ENCODE assay signal across 8 mouse cellular contexts in the genomic region with DNA sequence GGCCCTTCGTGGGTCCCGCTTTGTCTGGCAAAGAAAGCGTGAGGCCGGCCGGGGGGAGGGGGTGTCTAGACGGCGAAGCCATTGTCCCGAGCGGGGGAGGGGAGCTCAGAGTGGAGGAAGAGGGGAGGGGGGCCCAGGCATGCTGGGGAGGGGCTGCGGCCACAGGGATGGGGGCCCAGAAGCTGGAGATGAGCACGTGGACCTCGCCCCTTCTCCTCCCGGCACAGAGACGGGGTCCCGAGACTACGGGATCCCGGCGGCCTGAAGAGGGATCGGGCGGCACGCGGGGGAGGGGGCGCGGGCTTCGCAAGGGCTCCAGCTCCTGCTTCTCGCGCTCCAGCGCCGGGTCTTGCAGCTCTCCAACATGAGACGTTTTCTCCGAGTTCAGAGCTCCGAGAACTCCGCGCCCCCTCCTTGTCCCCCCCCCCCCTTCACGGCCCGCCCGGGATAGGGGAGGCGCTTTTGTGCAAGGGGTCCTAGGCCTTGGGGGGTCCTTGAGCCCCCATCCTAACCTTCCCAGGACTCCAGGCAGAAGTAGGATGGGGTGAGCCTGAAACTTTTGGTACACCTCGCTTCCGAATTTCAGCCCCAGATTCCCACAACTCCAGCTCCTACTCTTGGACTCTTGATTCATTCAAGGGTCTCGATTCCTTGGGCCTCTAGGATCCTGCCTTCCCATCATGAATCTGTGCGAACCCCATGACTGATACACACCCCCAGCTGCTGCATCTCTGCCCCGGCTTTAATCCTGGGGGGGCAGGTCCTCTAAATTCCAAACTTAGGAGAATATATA. TPM values are rescaled to one million over a fixed set of nuclear protein-coding genes. Genes with fewer than 3 reads are reported as not detected.
A peak's percentile ranks its signal among the peaks of the same experiment; 100 is the strongest.
DNase-seq lines count a peak whose midpoint lies in the region; ATAC-seq and TF ChIP-seq lines count a peak whose summit lies in the region.

No protein-coding gene starts in this region.

- peak overlapping the region; percentile 68 for H3K4me3 ChIP-seq in heart, embryonic 14.5 days (ENCODE audit: control insufficient read depth in 1 of 2, insufficient read depth in 1 of 2, low read depth in 1 of 2, low read length in 2 of 2)
- H3K4me3 ChIP-seq in limb, embryonic 10.5 days = peak overlapping the region; percentile 84
- H3K4me3 ChIP-seq in midbrain, embryonic 16.5 days (ENCODE audit: low read depth, low read length) = peak overlapping the region; percentile 58

- peak; percentile 27; the same call in 1 of the 2 replicates for TF ChIP-seq POLR2A in brain, embryonic 14.5 days (IDR thresholded peaks at IDR 0.05; ENCODE audit: borderline replicate concordance, extremely low read depth, insufficient read depth, insufficient read length, poor library complexity, severe bottlenecking)

- H3K27ac ChIP-seq in heart, embryonic 14.5 days (replicated peaks in 1 of 2; ENCODE audit: control insufficient read depth in 1 of 2, insufficient read depth in 1 of 2, low read depth in 2 of 2, low read length in 2 of 2) = peak overlapping the region; percentile 19 to 75; a peak in 3 of 4 replicates
- H3K27ac ChIP-seq in limb, embryonic 10.5 days = peak overlapping the region; percentile 96
- peak overlapping the region; percentile 78 for H3K27ac ChIP-seq in midbrain, embryonic 16.5 days (ENCODE audit: low read length)

- H3K36me3 ChIP-seq in heart, embryonic 14.5 days (ENCODE audit: control insufficient read depth, insufficient read depth, low read length) = no peaks in the 10 kb centered on the region
- H3K36me3 ChIP-seq in limb, embryonic 10.5 days = peaks cover 16% of the 10 kb centered on the region
- no peaks in the 10 kb centered on the region for H3K36me3 ChIP-seq in midbrain, embryonic 16.5 days (ENCODE audit: control insufficient read depth, insufficient read depth, low read length)

- peak; percentile 38; the same call in 1 of the 2 replicates for ATAC-seq in heart, embryonic 14.5 days (ENCODE audit: insufficient number of reproducible peaks, insufficient read depth, low FRiP score, low read depth)
- ATAC-seq in midbrain, embryonic 16.5 days = peak; percentile 55

- no peaks in the 10 kb centered on the region for H3K27me3 ChIP-seq in heart, embryonic 14.5 days (ENCODE audit: control insufficient read depth, insufficient read depth, low read length)
- H3K27me3 ChIP-seq in limb, embryonic 10.5 days (ENCODE audit: low read depth, poor library complexity, severe bottlenecking) = peaks cover 20% of the 10 kb centered on the region
- no peaks in the 10 kb centered on the region for H3K27me3 ChIP-seq in midbrain, embryonic 16.5 days (ENCODE audit: control insufficient read depth, insufficient read depth, low read depth, low read length)

- peaks cover 4 to 34% of the 10 kb centered on the region in 2 experiments; a peak in 3 of 4 replicates for H3K4me1 ChIP-seq in heart, embryonic 14.5 days (ENCODE audit: control insufficient read depth in 2 of 2, insufficient read depth in 2 of 2, low read length in 2 of 2)
- H3K4me1 ChIP-seq in limb, embryonic 10.5 days = peaks cover 55% of the 10 kb centered on the region
- H3K4me1 ChIP-seq in midbrain, embryonic 16.5 days (ENCODE audit: control insufficient read depth, insufficient read depth, low read length) = peaks cover 20% of the 10 kb centered on the region

- under 1% methylated on average over 30 of the region's 43 CpGs for WGBS in heart, embryonic 14.5 days
- WGBS in limb, embryonic 10.5 days = under 1% methylated on average over 39 of the region's 43 CpGs
- 0% methylated on average over 35 of the region's 43 CpGs for WGBS in midbrain, embryonic 16.5 days

- no peak for TF ChIP-seq CTCF in brain, embryonic 14.5 days (IDR thresholded peaks at IDR 0.05; ENCODE audit: borderline replicate concordance, extremely low read depth, insufficient read depth, insufficient read length)

- DNase-seq in ovary, postnatal 10 days (ENCODE audit: low spot score) = peak; percentile 45
- DNase-seq in ovary, adult 18-20 months (ENCODE audit: low spot score) = no peak
- peak; percentile 96 for DNase-seq in brain, embryonic 14.5 days (ENCODE audit: low read depth)
- DNase-seq in limb, embryonic 10.5 days (ENCODE audit: low spot score) = peak; percentile 93
- peak; percentile 84 for DNase-seq in thymus, postnatal 25 days
- no peak for DNase-seq in cerebellum, adult 8-10 months

- H3K4me2 ChIP-seq in heart, embryonic 14.5 days (ENCODE audit: low read length) = peak overlapping the region; percentile 95
- peak overlapping the region; percentile 94 for H3K4me2 ChIP-seq in midbrain, embryonic 16.5 days (ENCODE audit: low read length)

- H3K9me3 ChIP-seq in heart, embryonic 14.5 days (ENCODE audit: control insufficient read depth, low read length) = no peaks in the 10 kb centered on the region
- H3K9me3 ChIP-seq in limb, embryonic 10.5 days (replicated peaks) = no peaks in the 10 kb centered on the region
- no peaks in the 10 kb centered on the region for H3K9me3 ChIP-seq in midbrain, embryonic 16.5 days (replicated peaks; ENCODE audit: control insufficient read depth, low read length, poor library complexity, severe bottlenecking)

- peak overlapping the region; percentile 79 for H3K9ac ChIP-seq in heart, embryonic 14.5 days (ENCODE audit: low read length)
- H3K9ac ChIP-seq in midbrain, embryonic 16.5 days (ENCODE audit: low read depth, low read length) = peak overlapping the region; percentile 78

RNA-seq across cellular contexts. Expression of gene Notch3, which starts 0.7 kb away (rescaled TPM):
- 27.6 and 33.0 TPM in 2 replicates for polyA plus RNA-seq in brain, embryonic 14.5 days (2012; rRNA removed)
- polyA plus RNA-seq in heart, embryonic 14.5 days (2014; fragmentation: Nextera tagmentation; extraction: Ambion mirVana) = 5.1 and 6.6 TPM in 2 replicates
- 23.8 and 32.1 TPM in 2 replicates for polyA plus RNA-seq in limb, embryonic 10.5 days (2016; fragmentation: Nextera tagmentation; extraction: Ambion mirVana)
- 6.9 TPM in 2 replicates for polyA plus RNA-seq in midbrain, embryonic 16.5 days (2015; fragmentation: Nextera tagmentation; extraction: Ambion mirVana)

RNA-seq across cellular contexts. Expression of gene Ephx3, which starts 23.4 kb away (rescaled TPM):
- polyA plus RNA-seq in brain, embryonic 14.5 days (2012; rRNA removed) = 0.31 and 0.34 TPM in 2 replicates
- polyA plus RNA-seq in heart, embryonic 14.5 days (2014; fragmentation: Nextera tagmentation; extraction: Ambion mirVana) = 0.30 and 0.32 TPM in 2 replicates
- 0.11 TPM in 1 of 2 replicates, not detected in the other for polyA plus RNA-seq in limb, embryonic 10.5 days (2016; fragmentation: Nextera tagmentation; extraction: Ambion mirVana)
- polyA plus RNA-seq in midbrain, embryonic 16.5 days (2015; fragmentation: Nextera tagmentation; extraction: Ambion mirVana) = 0.09 and 0.24 TPM in 2 replicates

Comparison
In these comparisons a context has a peak if more than half of its experiments do, and no peak if none do; other contexts are left out.
1. DNase-seq: peak in ovary, postnatal 10 days (single experiment), brain, embryonic 14.5 days (single experiment), limb, embryonic 10.5 days (single experiment) and thymus, postnatal 25 days (single experiment); none in ovary, adult 18-20 months (single experiment) and cerebellum, adult 8-10 months (single experiment).
2. Peak in every context shown above with its lines, with median percentiles within 50 percentile points of each other: H3K27ac ChIP-seq and H3K4me3 ChIP-seq.